Mouse (Mus musculus): ENCODE measurements around the gene Rpl34. TPM values are rescaled to one million over a fixed set of nuclear protein-coding genes. Genes with fewer than 3 reads are reported as not detected.

Gene Rpl34
- polyA plus RNA-seq, 1 experiment from 2014 or later, result 491 TPM

GRCm38 (mm10) chr3:130727036-130727435 lies 3.2 kb downstream of the Rpl34 start:
- no peak overlapping the region for H3K4me3 ChIP-seq (ENCODE audit: inconsistent target)
- H3K27ac ChIP-seq, result no peak overlapping the region
- H3K79me2 ChIP-seq (ENCODE audit: inconsistent target), result peaks cover 24% of the 10 kb centered on the region
- WGBS (ENCODE audit: missing documents), result 100% methylated on average over 1 of the region's 1 CpGs
- H3K36me3 ChIP-seq (ENCODE audit: inconsistent target), result peaks cover 27% of the 10 kb centered on the region; the same call in 1 of the 2 replicates

DNA sequence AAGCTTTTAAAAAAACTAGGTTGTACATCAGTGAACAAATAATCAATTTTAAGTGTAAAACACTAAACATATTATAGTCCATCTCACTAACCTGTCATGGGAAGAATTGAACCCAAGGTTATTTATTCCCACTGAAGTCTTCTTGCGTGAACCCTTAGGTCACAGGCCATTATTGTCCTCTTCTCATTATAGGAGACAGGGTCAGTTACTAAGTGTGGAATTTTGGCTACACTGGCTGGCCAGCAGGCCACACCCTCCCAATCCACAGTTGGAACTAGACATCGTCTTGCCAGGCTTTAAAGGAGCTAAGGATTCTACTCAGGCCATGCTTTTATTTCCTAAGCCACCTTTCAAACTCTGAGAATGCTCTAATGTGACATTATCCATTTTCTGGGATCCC lies 4.5 kb downstream of the Rpl34 start:
- Histone ChIP-seq H3K79me2 (ENCODE audit: inconsistent target) (peaks cover 24% of the 10 kb centered on the region), H3K4me3 (ENCODE audit: inconsistent target) (no peak overlapping the region), H3K36me3 (ENCODE audit: inconsistent target) (peaks cover 27% of the 10 kb centered on the region; the same call in 1 of the 2 replicates), H3K27ac (no peak overlapping the region)
- WGBS (ENCODE audit: missing documents), result 96% methylated on average over 2 of the region's 2 CpGs

GRCm38 (mm10) chr3:130722733-130723478 lies 7.3 kb downstream of the Rpl34 start:
- Histone ChIP-seq H3K4me3 (ENCODE audit: inconsistent target) (no peak overlapping the region), H3K27ac (no peak overlapping the region), H3K36me3 (ENCODE audit: inconsistent target) (peaks cover 23% of the 10 kb centered on the region; the same call in 1 of the 2 replicates), H3K79me2 (ENCODE audit: inconsistent target) (peaks cover 2% of the 10 kb centered on the region)
- 89% methylated on average over 11 of the region's 11 CpGs for WGBS (ENCODE audit: missing documents)

- Histone ChIP-seq H3K4me3 (ENCODE audit: inconsistent target) (no peak overlapping the region), H3K79me2 (ENCODE audit: inconsistent target) (no peaks in the 10 kb centered on the region), H3K36me3 (ENCODE audit: inconsistent target) (no peaks in the 10 kb centered on the region), H3K27ac (no peak overlapping the region)
- WGBS (ENCODE audit: missing documents), result 31% methylated on average over 4 of the region's 4 CpGs
These were observed 10.0 kb downstream of the Rpl34 start for GRCm38 (mm10) chr3:130720225-130720624.

GRCm38 (mm10) chr3:130718871-130719270 lies 11.3 kb downstream of the Rpl34 start:
- Histone ChIP-seq H3K79me2 (ENCODE audit: inconsistent target) (no peaks in the 10 kb centered on the region), H3K36me3 (ENCODE audit: inconsistent target) (no peaks in the 10 kb centered on the region), H3K4me3 (ENCODE audit: inconsistent target) (no peak overlapping the region), H3K27ac (no peak overlapping the region)
- WGBS (ENCODE audit: missing documents), result 96% methylated on average over 4 of the region's 4 CpGs

DNA sequence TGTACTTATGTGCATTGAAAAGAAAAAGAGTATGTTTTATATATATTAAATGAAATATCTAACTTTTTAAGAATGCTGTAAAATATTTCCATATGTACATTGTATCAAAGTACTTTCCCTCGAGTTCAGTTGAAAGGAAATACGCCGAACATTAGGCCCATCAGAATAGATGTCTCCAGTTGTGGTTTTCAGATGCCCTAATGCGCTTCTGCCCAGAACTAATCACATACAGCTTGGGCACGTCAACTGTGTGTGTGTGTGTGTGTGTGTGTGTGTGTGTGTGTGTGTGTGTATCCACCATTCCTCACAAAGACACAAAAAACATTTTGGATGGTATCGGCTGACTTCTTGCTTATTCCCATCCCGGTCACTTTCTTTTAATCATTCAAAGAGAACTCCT lies 13.6 kb downstream of the Rpl34 start:
- no peaks in the 10 kb centered on the region for H3K79me2 ChIP-seq (ENCODE audit: inconsistent target)
- WGBS (ENCODE audit: missing documents), result 88% methylated on average over 2 of the region's 7 CpGs
- no peak overlapping the region for H3K4me3 ChIP-seq (ENCODE audit: inconsistent target)
- H3K36me3 ChIP-seq (ENCODE audit: inconsistent target), result no peaks in the 10 kb centered on the region
- no peak overlapping the region for H3K27ac ChIP-seq

- Histone ChIP-seq H3K79me2 (ENCODE audit: inconsistent target) (no peaks in the 10 kb centered on the region), H3K27ac (no peak overlapping the region), H3K4me3 (ENCODE audit: inconsistent target) (peak overlapping the region; percentile 48), H3K36me3 (ENCODE audit: inconsistent target) (no peaks in the 10 kb centered on the region)
- 12% methylated on average over 22 of the region's 22 CpGs for WGBS (ENCODE audit: missing documents)
These were observed 15.2 kb downstream of the Rpl34 start for GRCm38 (mm10) chr3:130714775-130715568.

GRCm38 (mm10) chr3:130712891-130713290 lies 17.3 kb downstream of the Rpl34 start:
- no peak overlapping the region for H3K4me3 ChIP-seq (ENCODE audit: inconsistent target)
- 67% methylated on average over 6 of the region's 6 CpGs for WGBS (ENCODE audit: missing documents)
- H3K27ac ChIP-seq, result no peak overlapping the region

GRCm38 (mm10) chr3:130710103-130710502 lies 20.1 kb downstream of the Rpl34 start:
- 62% methylated on average over 7 of the region's 7 CpGs for WGBS (ENCODE audit: missing documents)
- Histone ChIP-seq H3K36me3 (ENCODE audit: inconsistent target) (no peaks in the 10 kb centered on the region), H3K79me2 (ENCODE audit: inconsistent target) (peaks cover 38% of the 10 kb centered on the region), H3K4me3 (ENCODE audit: inconsistent target) (peak overlapping the region; percentile 19; the same call in 1 of the 2 replicates), H3K27ac (no peak overlapping the region)

More at GRCm38 (mm10) chr3:130712891-130713290, 17.3 kb downstream of the Rpl34 start:
- H3K36me3 ChIP-seq (ENCODE audit: inconsistent target), result no peaks in the 10 kb centered on the region
- peaks cover 10% of the 10 kb centered on the region for H3K79me2 ChIP-seq (ENCODE audit: inconsistent target)

GRCm38 (mm10) chr3:130708967-130709924 lies 21.0 kb downstream of the Rpl34 start, which contains the start of gene Ostc:
TSS of gene Ostc (minus strand) at chr3:130709444.
- Histone ChIP-seq H3K79me2 (ENCODE audit: inconsistent target) (peaks cover 47% of the 10 kb centered on the region), H3K4me3 (ENCODE audit: inconsistent target) (peak within 1 kb of the TSS; percentile 77), H3K36me3 (ENCODE audit: inconsistent target) (no peaks in the 10 kb centered on the region), H3K27ac (peak within 1 kb of the TSS; percentile 42)
- WGBS (ENCODE audit: missing documents), result under 1% methylated on average over 45 of the region's 45 CpGs

DNA sequence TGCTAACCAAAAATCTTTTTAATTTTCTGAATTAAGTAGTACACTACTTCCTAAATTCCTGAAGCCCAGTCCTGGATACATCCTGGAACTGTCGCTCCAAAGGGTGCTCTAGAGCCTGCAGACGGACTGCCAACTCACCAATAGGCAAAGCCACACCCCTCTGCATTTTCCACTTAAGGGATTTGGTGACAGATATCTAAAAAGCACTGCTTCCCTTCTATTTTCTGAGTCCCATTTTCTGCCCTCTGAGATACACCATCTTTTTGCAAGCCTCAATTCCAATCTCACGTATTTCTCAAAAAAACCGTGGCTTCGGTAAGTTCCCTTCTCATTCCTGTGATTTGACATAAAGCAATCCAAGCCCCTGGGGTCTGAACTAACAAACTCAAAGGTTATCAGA lies 21.7 kb downstream of the Rpl34 start:
- peak overlapping the region; percentile 77 for H3K4me3 ChIP-seq (ENCODE audit: inconsistent target)
- WGBS (ENCODE audit: missing documents), result 0% methylated on average over 5 of the region's 5 CpGs
- H3K36me3 ChIP-seq (ENCODE audit: inconsistent target), result peaks cover 5% of the 10 kb centered on the region
- H3K79me2 ChIP-seq (ENCODE audit: inconsistent target), result peaks cover 52% of the 10 kb centered on the region
- H3K27ac ChIP-seq, result peak overlapping the region; percentile 42

DNA sequence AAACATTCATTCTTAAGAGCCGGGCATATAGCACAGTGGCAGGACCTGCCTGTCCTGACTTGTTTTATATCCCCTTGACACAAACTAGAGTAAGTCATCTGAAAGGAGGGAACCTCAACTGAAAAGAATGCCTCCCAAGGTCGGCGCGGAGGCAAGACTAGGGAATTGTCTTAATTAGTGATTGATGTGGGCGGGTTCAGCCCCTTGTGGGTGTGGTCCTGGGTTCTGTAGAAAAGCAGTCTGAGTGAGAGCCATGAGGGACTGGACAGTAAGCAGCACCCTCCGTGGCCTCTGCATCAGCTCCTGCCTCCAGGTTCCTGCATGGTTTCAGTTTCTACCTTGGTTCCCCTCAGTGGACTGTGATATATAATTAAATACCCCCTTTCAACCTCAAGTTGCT lies 27.9 kb downstream of the Rpl34 start:
- 88% methylated on average over 6 of the region's 6 CpGs for WGBS (ENCODE audit: missing documents)
- peaks cover 71% of the 10 kb centered on the region for H3K79me2 ChIP-seq (ENCODE audit: inconsistent target)
- H3K4me3 ChIP-seq (ENCODE audit: inconsistent target), result no peak overlapping the region
- peaks cover 36% of the 10 kb centered on the region for H3K36me3 ChIP-seq (ENCODE audit: inconsistent target)
- no peak overlapping the region for H3K27ac ChIP-seq

GRCm38 (mm10) chr3:130697622-130698021 lies 32.6 kb downstream of the Rpl34 start:
- Histone ChIP-seq H3K27ac (no peak overlapping the region), H3K79me2 (ENCODE audit: inconsistent target) (peaks cover 39% of the 10 kb centered on the region; the same call in 1 of the 2 replicates), H3K4me3 (ENCODE audit: inconsistent target) (no peak overlapping the region), H3K36me3 (ENCODE audit: inconsistent target) (peaks cover 32% of the 10 kb centered on the region; the same call in 1 of the 2 replicates)
- 87% methylated on average over 4 of the region's 4 CpGs for WGBS (ENCODE audit: missing documents)

DNA sequence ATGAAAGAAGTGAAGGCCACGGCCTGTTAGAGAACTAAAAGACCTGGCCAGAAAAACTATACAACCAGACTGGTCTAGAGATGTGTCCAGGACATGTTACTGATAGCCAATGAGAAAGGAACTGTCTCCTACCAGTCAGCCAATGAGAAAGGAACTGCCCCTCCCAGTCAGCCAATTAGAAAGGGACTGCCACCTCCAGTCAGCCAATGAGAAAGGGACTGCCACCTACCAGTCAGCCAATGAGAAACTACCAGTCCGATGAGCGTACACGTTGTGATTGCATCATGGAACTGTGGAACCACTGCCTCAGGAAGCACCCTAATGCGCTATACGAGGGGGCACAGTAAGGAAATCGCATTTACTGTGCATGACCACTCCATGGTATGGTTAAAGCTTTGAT lies 35.5 kb downstream of the Rpl34 start:
- WGBS (ENCODE audit: missing documents), result 92% methylated on average over 7 of the region's 7 CpGs
- Histone ChIP-seq H3K36me3 (ENCODE audit: inconsistent target) (peaks cover 11% of the 10 kb centered on the region; the same call in 1 of the 2 replicates), H3K79me2 (ENCODE audit: inconsistent target) (peaks cover 28% of the 10 kb centered on the region; the same call in 1 of the 2 replicates), H3K4me3 (ENCODE audit: inconsistent target) (no peak overlapping the region), H3K27ac (no peak overlapping the region)
